Mouse (Mus musculus) B cell, adult 62 days (primary cell): Measurements from ENCODE around the gene D5Ertd579e. TPM values are rescaled to one million over a fixed set of nuclear protein-coding genes. Genes with fewer than 3 reads are reported as not detected.

Experiments used
- total RNA-seq: library from RNA; stranded (reverse); gene quantifications from 4 replicates; pipeline ENCODE4 v1.2.4, GENCODE M21; 2023

The D5Ertd579e gene
- total RNA-seq: 30.5 to 39.2 TPM (median 32.9 TPM) in 4 replicates

GRCm38 (mm10) chr5:36695461-36696231, at the start of gene D5Ertd579e:
Gene D5Ertd579e, minus strand, starts transcription at chr5:36696024.

DNA sequence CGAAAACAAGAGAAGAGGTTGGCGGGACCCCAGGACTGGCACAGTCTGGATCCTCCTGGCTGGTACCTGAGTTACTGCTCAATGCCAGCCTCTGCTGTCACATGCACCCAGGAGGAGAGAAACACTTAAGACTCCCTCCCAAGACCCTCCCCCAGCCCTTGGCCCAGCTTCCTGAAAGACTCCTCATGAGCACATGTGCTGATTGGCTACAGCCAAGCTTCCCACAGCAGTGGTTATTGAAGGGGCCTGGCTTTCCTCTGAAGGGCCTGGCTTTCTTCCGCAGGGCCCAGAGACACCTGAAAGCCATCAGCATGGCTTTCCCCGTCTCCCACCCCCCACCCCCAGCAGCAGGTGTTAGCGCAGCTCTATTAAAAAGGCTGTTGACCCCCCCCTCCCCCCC, 102.6 kb downstream of the D5Ertd579e start, which contains the start of gene Tbc1d14:
TSS of gene Tbc1d14 (minus strand) at position 101 of the 400 bp plus-strand sequence.

Other genes starting within 250 kb of the D5Ertd579e start
- 19.9 to 24.1 TPM (median 22.4 TPM) in 4 replicates for gene Grpel1, start 231.0 kb downstream of the D5Ertd579e start, total RNA-seq
- 23.9 to 28.4 TPM (median 25.9 TPM) in 4 replicates for gene Tada2b, start 211.7 kb downstream of the D5Ertd579e start, total RNA-seq
- gene Ccdc96, start 211.4 kb downstream of the D5Ertd579e start, total RNA-seq: 0.27 to 0.88 TPM (median 0.52 TPM) in 4 replicates
- 125 to 153 TPM (median 133 TPM) in 4 replicates for gene Tbc1d14, start 102.7 kb downstream of the D5Ertd579e start, total RNA-seq
- gene Bloc1s4, start 52.6 kb upstream of the D5Ertd579e start, total RNA-seq: 21.6 to 31.4 TPM (median 25.1 TPM) in 4 replicates
- 147 to 159 TPM (median 149 TPM) in 4 replicates for gene Mrfap1, start 100.7 kb upstream of the D5Ertd579e start, total RNA-seq
- 57.4 to 63.3 TPM (median 59.7 TPM) in 4 replicates for gene Man2b2, start 134.6 kb upstream of the D5Ertd579e start, total RNA-seq
- not detected in 4 replicates for gene Ppp2r2c, start 172.5 kb upstream of the D5Ertd579e start, total RNA-seq